Mouse (Mus musculus): ENCODE data around the gene Fmnl3.

- TF ChIP-seq CTCF (IDR thresholded peaks at IDR 0.05; ENCODE audit: extremely low read depth, insufficient read depth, low read length) (no peak), POLR2A (IDR thresholded peaks at IDR 0.05; ENCODE audit: extremely low read depth, insufficient read depth, low read length) (no peak)
These were observed 20.5 kb upstream of the Fmnl3 start for GRCm38 (mm10) chr15:99390472-99391401.

Measured in cortical plate, adult 2 months (tissue).